Mouse (Mus musculus): ENCODE measurements around the gene Gm7682. TPM values are rescaled to one million over a fixed set of nuclear protein-coding genes. Genes with fewer than 3 reads are reported as not detected.

Gm7682 gene
- not detected for total RNA-seq (2023)

GRCm38 (mm10) chr5:94445484-94445883 is at the start of gene Gm7682:
Gene Gm7682, plus strand, starts transcription at chr5:94445784.

Other genes starting within 250 kb of the Gm7682 start
- not detected for gene Gm3106, start 227.8 kb upstream of the Gm7682 start, total RNA-seq (2023)
- gene A430089I19Rik, start 139.0 kb upstream of the Gm7682 start, total RNA-seq (2023), result not detected
- not detected for gene Gm6502, start 131.3 kb upstream of the Gm7682 start, total RNA-seq (2023)
- gene AA792892, start 106.0 kb upstream of the Gm7682 start, total RNA-seq (2023), result under 1 TPM in 1 of 2 experiments, not detected in 1; 0.27 TPM
- gene Gm3139, start 80.5 kb downstream of the Gm7682 start, total RNA-seq (2023), result not detected
- gene Gm3147, start 170.6 kb downstream of the Gm7682 start, total RNA-seq (2023), result not detected
- not detected for gene Gm6509, start 178.2 kb downstream of the Gm7682 start, total RNA-seq (2023)
- gene Gm6205, start 202.6 kb downstream of the Gm7682 start, total RNA-seq (2023), result not detected